In genomic region chr16:77469903-77470302, GRCm38 (mm10) we compare ENCODE assay signal across 24 mouse cellular contexts.
A peak's percentile ranks its signal among the peaks of the same experiment; 100 is the strongest.
DNase-seq lines count a peak whose midpoint lies in the region; ATAC-seq and TF ChIP-seq lines count a peak whose summit lies in the region.
"Had no signal": no experiment of that assay in that cellular context is flagged by ENCODE, and none has a peak within 500 bp of the region (broad histone marks: within the 10 kb centered on the region; RNA-seq: fewer than 3 reads in every experiment).

No protein-coding gene starts in this region.

- WGBS in liver, adult 2 months: 76% methylated on average over 4 of the region's 4 CpGs
- WGBS in liver, embryonic 12.5 days (ENCODE audit: insufficient replicate concordance): 61% methylated on average over 4 of the region's 4 CpGs
- WGBS in intestine, embryonic 15.5 days: 70% methylated on average over 4 of the region's 4 CpGs
- WGBS in kidney, embryonic 15.5 days: 89% methylated on average over 4 of the region's 4 CpGs

- no peaks in the 10 kb centered on the region for H3K36me3 ChIP-seq in liver, adult 2 months (ENCODE audit: control insufficient read depth, insufficient read depth, low read length)
- H3K36me3 ChIP-seq in liver, embryonic 12.5 days: no peaks in the 10 kb centered on the region
- H3K36me3 ChIP-seq in intestine, embryonic 15.5 days: no peaks in the 10 kb centered on the region
- no peaks in the 10 kb centered on the region for H3K36me3 ChIP-seq in kidney, embryonic 15.5 days
- H3K36me3 ChIP-seq: G1E; heart, embryonic 10.5 days had no signal

- H3K9me3 ChIP-seq in liver, embryonic 12.5 days (replicated peaks): no peaks in the 10 kb centered on the region
- H3K9me3 ChIP-seq in intestine, embryonic 15.5 days: no peaks in the 10 kb centered on the region
- no peaks in the 10 kb centered on the region for H3K9me3 ChIP-seq in kidney, embryonic 15.5 days (replicated peaks)
- H3K9me3 ChIP-seq: embryonic facial prominence, embryonic 10.5 days; forebrain, embryonic 13.5 days; heart, embryonic 10.5 days; hindbrain, embryonic 12.5 days had no signal

- peaks cover 7% of the 10 kb centered on the region; the same call in 1 of the 2 replicates for H3K4me1 ChIP-seq in liver, adult 2 months (ENCODE audit: control insufficient read depth, insufficient read depth, low read length)
- H3K4me1 ChIP-seq in liver, embryonic 12.5 days: no peaks in the 10 kb centered on the region
- no peaks in the 10 kb centered on the region for H3K4me1 ChIP-seq in intestine, embryonic 15.5 days (replicated peaks)
- no peaks in the 10 kb centered on the region for H3K4me1 ChIP-seq in kidney, embryonic 15.5 days
- H3K4me1 ChIP-seq: embryonic facial prominence, embryonic 10.5 days; heart, embryonic 10.5 days had no signal

- H3K9ac ChIP-seq in liver, adult 2 months (ENCODE audit: low read depth, low read length): no peak overlapping the region
- H3K9ac ChIP-seq in liver, embryonic 12.5 days: no peak overlapping the region
- H3K9ac ChIP-seq in intestine, embryonic 15.5 days: no peak overlapping the region
- no peak overlapping the region for H3K9ac ChIP-seq in kidney, embryonic 15.5 days
- H3K9ac ChIP-seq: forebrain, embryonic 13.5 days; forebrain, postnatal 0 days; hindbrain, embryonic 12.5 days had no signal

- no peak for TF ChIP-seq POLR2A in liver, adult 2 months (IDR thresholded peaks at IDR 0.05; ENCODE audit: extremely low read depth, insufficient read depth, low read length)

- H3K27me3 ChIP-seq in liver, adult 2 months (ENCODE audit: control insufficient read depth, insufficient read depth, low read length): no peaks in the 10 kb centered on the region
- H3K27me3 ChIP-seq in liver, embryonic 12.5 days (replicated peaks): no peaks in the 10 kb centered on the region
- no peaks in the 10 kb centered on the region for H3K27me3 ChIP-seq in intestine, embryonic 15.5 days (replicated peaks)
- H3K27me3 ChIP-seq in kidney, embryonic 15.5 days: no peaks in the 10 kb centered on the region
- H3K27me3 ChIP-seq: forebrain, embryonic 13.5 days; hindbrain, embryonic 12.5 days had no signal

- peak; percentile 41 to 60 for DNase-seq in frontal cortex, adult 2 months (ENCODE audit: extremely low spot score in 1 of 2, low spot score in 1 of 2)
- DNase-seq in frontal cortex, postnatal 14 days (ENCODE audit: low spot score in 2 of 2): no peak
- DNase-seq in liver, adult 2 months (ENCODE audit: extremely low read depth, low read depth, low spot score): peak; percentile 64
- DNase-seq in 3T3-L1 (ENCODE audit: low read depth, low spot score): peak; percentile 13
- DNase-seq in spleen, postnatal 10 days (ENCODE audit: low spot score in 2 of 2): no peak
- DNase-seq: adrenal gland, postnatal 14 days; cerebellum, adult 18-20 months; cerebellum, postnatal 10 days; forebrain, postnatal 0 days; gastrocnemius, postnatal 36 days; heart, adult 18-20 months; heart, postnatal 10 days; heart, postnatal 4 days had no signal

- H3K4me3 ChIP-seq in liver, adult 2 months (ENCODE audit: insufficient read depth, low read depth, low read length): no peak overlapping the region
- no peak overlapping the region for H3K4me3 ChIP-seq in liver, embryonic 12.5 days
- H3K4me3 ChIP-seq in intestine, embryonic 15.5 days (replicated peaks): no peak overlapping the region
- no peak overlapping the region for H3K4me3 ChIP-seq in kidney, embryonic 15.5 days (replicated peaks)
- H3K4me3 ChIP-seq: embryonic facial prominence, embryonic 10.5 days; forebrain, embryonic 13.5 days; heart, embryonic 10.5 days; hindbrain, embryonic 12.5 days had no signal

- no peak for TF ChIP-seq CTCF in liver, adult 2 months (IDR thresholded peaks at IDR 0.05; ENCODE audit: low read depth, low read length)

- ATAC-seq in liver, embryonic 12.5 days: no peak
- ATAC-seq in intestine, embryonic 15.5 days: peak; percentile 48; the same call in 1 of the 2 replicates
- ATAC-seq in kidney, embryonic 15.5 days (replicated peaks; ENCODE audit: low FRiP score): no peak
- ATAC-seq: CD4-positive, CD25-positive, alpha-beta regulatory T cell, adult 4 months; forebrain, embryonic 13.5 days; forebrain, postnatal 0 days; hindbrain, embryonic 16.5 days; inflammation-experienced regulatory T-cells, adult 6 months had no signal

- H3K27ac ChIP-seq in liver, adult 2 months (replicated peaks; ENCODE audit: insufficient read depth, low read depth, low read length): 0 out of 2 replicates have a peak overlapping the region, but pooled peaks have one; percentile 19
- no peak overlapping the region for H3K27ac ChIP-seq in liver, embryonic 12.5 days
- H3K27ac ChIP-seq in intestine, embryonic 15.5 days: no peak overlapping the region
- no peak overlapping the region for H3K27ac ChIP-seq in kidney, embryonic 15.5 days
- H3K27ac ChIP-seq: embryonic facial prominence, embryonic 10.5 days; forebrain, embryonic 13.5 days; heart, embryonic 10.5 days; hindbrain, embryonic 12.5 days had no signal

- H3K79me2 ChIP-seq in liver, adult 2 months (ENCODE audit: control insufficient read depth, insufficient read depth, low read length): no peaks in the 10 kb centered on the region; the same call in 1 of the 2 replicates

- H3K4me2 ChIP-seq in liver, embryonic 12.5 days: no peak overlapping the region
- no peak overlapping the region for H3K4me2 ChIP-seq in intestine, embryonic 15.5 days (replicated peaks)
- no peak overlapping the region for H3K4me2 ChIP-seq in kidney, embryonic 15.5 days
- H3K4me2 ChIP-seq: forebrain, embryonic 13.5 days; hindbrain, embryonic 12.5 days had no signal

Comparison
In these comparisons a context has a peak if more than half of its experiments do, and no peak if none do; other contexts are left out.
1. DNase-seq: peak in frontal cortex, adult 2 months (2 of 2), liver, adult 2 months (single experiment) and 3T3-L1 (single experiment); none in frontal cortex, postnatal 14 days (0 of 2) and spleen, postnatal 10 days (0 of 2).